In genomic region chr1:88345580-88345979, GRCm38 (mm10) we compare ENCODE assay signal across 14 mouse cellular contexts.
A peak's percentile ranks its signal among the peaks of the same experiment; 100 is the strongest.
DNase-seq lines count a peak whose midpoint lies in the region; ATAC-seq lines count a peak whose summit lies in the region.
"Had no signal": no experiment of that assay in that cellular context is flagged by ENCODE, and none has a peak within 500 bp of the region (broad histone marks: within the 10 kb centered on the region; RNA-seq: fewer than 3 reads in every experiment).

No protein-coding gene starts in this region.

- ATAC-seq in monocyte, adult 5-6 weeks (replicated peaks; ENCODE audit: insufficient number of reproducible peaks, low FRiP score, low TSS enrichment, poor library complexity, severe bottlenecking) = no peak

- DNase-seq in embryo, embryonic 10.5 days (ENCODE audit: low spot score) = peak; percentile 7
- no peak for DNase-seq in embryo, embryonic 11 days
- peak; percentile 34 for DNase-seq in layer of hippocampus, adult 9-11 months
- no peak for DNase-seq in layer of hippocampus, adult 11-12 months (ENCODE audit: low spot score)
- DNase-seq in NIH3T3 (ENCODE audit: low read depth) = peak; percentile 82
- peak; percentile 39 for DNase-seq in retina, postnatal 1 day
- DNase-seq in cerebellum, postnatal 4 days (ENCODE audit: low spot score in 2 of 2) = no peak
- DNase-seq: adrenal gland, postnatal 25 days; cerebellum, adult 9-11 months; gastrocnemius, postnatal 36 days; kidney, postnatal 25 days; lung, postnatal 36 days; right cerebral cortex, postnatal 25 days had no signal

Comparison
In these comparisons a context has a peak if more than half of its experiments do, and no peak if none do; other contexts are left out.
1. DNase-seq: peak in embryo, embryonic 10.5 days (single experiment), layer of hippocampus, adult 9-11 months (single experiment), NIH3T3 (single experiment) and retina, postnatal 1 day (single experiment); none in embryo, embryonic 11 days (single experiment), layer of hippocampus, adult 11-12 months (single experiment) and cerebellum, postnatal 4 days (0 of 2).